10 mouse cellular contexts compared by ENCODE assay signal in genomic region chr9:12380732-12381645, GRCm38 (mm10).
A peak's percentile ranks its signal among the peaks of the same experiment; 100 is the strongest.
DNase-seq lines count a peak whose midpoint lies in the region; ATAC-seq lines count a peak whose summit lies in the region.
"Had no signal": no experiment of that assay in that cellular context is flagged by ENCODE, and none has a peak within 500 bp of the region (broad histone marks: within the 10 kb centered on the region; RNA-seq: fewer than 3 reads in every experiment).

No protein-coding gene starts in this region.

- H3K36me3 ChIP-seq in forebrain, embryonic 11.5 days (ENCODE audit: control insufficient read depth, insufficient read depth, low read length) = no peaks in the 10 kb centered on the region
- H3K36me3 ChIP-seq in forebrain, embryonic 10.5 days (replicated peaks) = no peaks in the 10 kb centered on the region
- H3K36me3 ChIP-seq in midbrain, embryonic 15.5 days (replicated peaks) = no peaks in the 10 kb centered on the region
- no peaks in the 10 kb centered on the region for H3K36me3 ChIP-seq in midbrain, embryonic 10.5 days
- no peaks in the 10 kb centered on the region for H3K36me3 ChIP-seq in kidney, embryonic 14.5 days (ENCODE audit: control insufficient read depth, insufficient read depth, low read length)

- no peak for DNase-seq in forebrain, embryonic 11.5 days (ENCODE audit: low spot score)
- no peak for DNase-seq in forebrain, embryonic 10.5 days (ENCODE audit: extremely low spot score, low spot score)
- DNase-seq in midbrain, embryonic 10.5 days (ENCODE audit: low spot score) = no peak
- DNase-seq in retina, embryonic 14.5 days (ENCODE audit: low spot score) = peak; percentile 16
- no peak for DNase-seq in liver
- DNase-seq: B cell, adult 2 months; lung, adult 18-20 months had no signal

- WGBS in forebrain, embryonic 11.5 days = 2% methylated on average over 4 of the region's 4 CpGs
- 4% methylated on average over 4 of the region's 4 CpGs for WGBS in forebrain, embryonic 10.5 days
- WGBS in midbrain, embryonic 15.5 days = 4% methylated on average over 4 of the region's 4 CpGs
- WGBS in midbrain, embryonic 10.5 days = 5% methylated on average over 4 of the region's 4 CpGs
- WGBS in kidney, embryonic 14.5 days = 13% methylated on average over 4 of the region's 4 CpGs

- H3K4me1 ChIP-seq in forebrain, embryonic 11.5 days (replicated peaks; ENCODE audit: control insufficient read depth, insufficient read depth, low read length) = no peaks in the 10 kb centered on the region
- H3K4me1 ChIP-seq in forebrain, embryonic 10.5 days = peaks cover 21% of the 10 kb centered on the region
- H3K4me1 ChIP-seq in midbrain, embryonic 15.5 days = 0 out of 2 replicates have a peak, but pooled peaks cover 4% of the 10 kb centered on the region
- H3K4me1 ChIP-seq in midbrain, embryonic 10.5 days = peaks cover 9% of the 10 kb centered on the region
- H3K4me1 ChIP-seq in kidney, embryonic 14.5 days (ENCODE audit: control insufficient read depth, insufficient read depth, low read length) = no peaks in the 10 kb centered on the region

- no peak overlapping the region for H3K27ac ChIP-seq in forebrain, embryonic 11.5 days (ENCODE audit: low read depth, low read length)
- H3K27ac ChIP-seq in forebrain, embryonic 10.5 days = no peak overlapping the region
- no peak overlapping the region for H3K27ac ChIP-seq in midbrain, embryonic 15.5 days
- H3K27ac ChIP-seq in midbrain, embryonic 10.5 days (replicated peaks) = no peak overlapping the region
- peak overlapping the region; percentile 4; the same call in 1 of the 2 replicates for H3K27ac ChIP-seq in kidney, embryonic 14.5 days (ENCODE audit: low read depth, low read length)

- H3K27me3 ChIP-seq in forebrain, embryonic 11.5 days (ENCODE audit: control insufficient read depth, insufficient read depth, low read length) = no peaks in the 10 kb centered on the region
- no peaks in the 10 kb centered on the region for H3K27me3 ChIP-seq in forebrain, embryonic 10.5 days (ENCODE audit: poor library complexity, severe bottlenecking)
- no peaks in the 10 kb centered on the region for H3K27me3 ChIP-seq in midbrain, embryonic 15.5 days (replicated peaks)
- no peaks in the 10 kb centered on the region for H3K27me3 ChIP-seq in midbrain, embryonic 10.5 days (ENCODE audit: low read depth, poor library complexity, severe bottlenecking)
- H3K27me3 ChIP-seq in kidney, embryonic 14.5 days (ENCODE audit: control insufficient read depth, insufficient read depth, low read length) = no peaks in the 10 kb centered on the region

- H3K4me3 ChIP-seq in forebrain, embryonic 11.5 days (ENCODE audit: low read depth, low read length) = no peak overlapping the region
- no peak overlapping the region for H3K4me3 ChIP-seq in forebrain, embryonic 10.5 days
- H3K4me3 ChIP-seq in midbrain, embryonic 15.5 days = no peak overlapping the region
- no peak overlapping the region for H3K4me3 ChIP-seq in midbrain, embryonic 10.5 days
- no peak overlapping the region for H3K4me3 ChIP-seq in kidney, embryonic 14.5 days (ENCODE audit: low read length)

- peak; percentile 53; the same call in 1 of the 2 replicates for ATAC-seq in forebrain, embryonic 11.5 days (replicated peaks; ENCODE audit: low FRiP score)
- ATAC-seq in midbrain, embryonic 15.5 days (replicated peaks) = 0 out of 2 replicates have a peak, but pooled peaks have one; percentile 27
- peak; percentile 98 for ATAC-seq in kidney, embryonic 14.5 days (ENCODE audit: low FRiP score, low TSS enrichment)
- no peak for ATAC-seq in megakaryocyte-erythroid progenitor cell, adult 5-6 weeks (replicated peaks; ENCODE audit: low FRiP score, low TSS enrichment, poor library complexity, severe bottlenecking)

- no peak overlapping the region for H3K4me2 ChIP-seq in forebrain, embryonic 11.5 days (ENCODE audit: low read depth, low read length, severe bottlenecking)
- no peak overlapping the region for H3K4me2 ChIP-seq in midbrain, embryonic 15.5 days
- H3K4me2 ChIP-seq in kidney, embryonic 14.5 days (replicated peaks; ENCODE audit: low read depth, low read length) = no peak overlapping the region

- no peaks in the 10 kb centered on the region for H3K9me3 ChIP-seq in forebrain, embryonic 11.5 days (ENCODE audit: control insufficient read depth, low read length)
- no peaks in the 10 kb centered on the region for H3K9me3 ChIP-seq in forebrain, embryonic 10.5 days
- no peaks in the 10 kb centered on the region for H3K9me3 ChIP-seq in midbrain, embryonic 15.5 days
- H3K9me3 ChIP-seq in midbrain, embryonic 10.5 days (replicated peaks) = no peaks in the 10 kb centered on the region
- H3K9me3 ChIP-seq in kidney, embryonic 14.5 days (ENCODE audit: control insufficient read depth, low read length) = no peaks in the 10 kb centered on the region

- H3K9ac ChIP-seq in forebrain, embryonic 11.5 days (ENCODE audit: low read length) = no peak overlapping the region
- no peak overlapping the region for H3K9ac ChIP-seq in midbrain, embryonic 15.5 days
- no peak overlapping the region for H3K9ac ChIP-seq in kidney, embryonic 14.5 days (ENCODE audit: low read depth, low read length)
